Mouse (Mus musculus) bone marrow, adult 2 months (tissue): ENCODE data around the gene Syn3. TPM values are rescaled to one million over a fixed set of nuclear protein-coding genes. Genes with fewer than 3 reads are reported as not detected.

Experiments used
- H3K27ac ChIP-seq: fragments of 200-500 bp; 2 replicates; pipeline ENCODE4 v1.5.1; 2012; ENCODE audit warnings: low read depth, mild to moderate bottlenecking, control low read depth, inconsistent platforms, low read length; ENCODE audit not compliant: control insufficient read depth, poor library complexity, insufficient read depth
- H3K4me1 ChIP-seq: fragments of 200-500 bp; 2 replicates; pipeline ENCODE4 v1.6.1; 2011; ENCODE audit warnings: low read length; ENCODE audit not compliant: control insufficient read depth, insufficient read depth
- H3K4me3 ChIP-seq: fragments of 200-500 bp; replicated peaks from 2 replicates; pipeline ENCODE3; 2011; ENCODE audit warnings: mild to moderate bottlenecking, low read depth, low read length, control low read depth; ENCODE audit not compliant: control insufficient read depth
- CTCF ChIP-seq: fragments of 200-500 bp; IDR thresholded peaks from 2 replicates; pipeline ENCODE4 v1.5.1; 2011; ENCODE audit warnings: low read length, control low read depth; ENCODE audit not compliant: control insufficient read depth, insufficient read depth
- POLR2A ChIP-seq: fragments of 200-500 bp; IDR thresholded peaks from 2 replicates; pipeline ENCODE4 v1.6.1; 2011; ENCODE audit warnings: low read depth, mild to moderate bottlenecking, control low read depth, low read length, borderline replicate concordance; ENCODE audit not compliant: control insufficient read depth
- WGBS: fragments of 180-500 bp; shearing (Covaris S2); methylation state at CpG from one replicate; pipeline ENCODE4 v1.1.7; 2018; 5-methylcytosine and 5-hydroxymethylcytosine counted together
- polyA plus RNA-seq: library from polyadenylated mRNA; stranded (reverse); fragments of >200 nt; gene quantifications from 2 replicates; pipeline ENCODE4 v1.2.4, GENCODE M21; 2011; ENCODE audit warnings: low replicate concordance; ENCODE audit not compliant: missing spikeins, insufficient read depth, insufficient read length

The Syn3 gene
- polyA plus RNA-seq, 1 experiment, result 0.75 TPM

DNA sequence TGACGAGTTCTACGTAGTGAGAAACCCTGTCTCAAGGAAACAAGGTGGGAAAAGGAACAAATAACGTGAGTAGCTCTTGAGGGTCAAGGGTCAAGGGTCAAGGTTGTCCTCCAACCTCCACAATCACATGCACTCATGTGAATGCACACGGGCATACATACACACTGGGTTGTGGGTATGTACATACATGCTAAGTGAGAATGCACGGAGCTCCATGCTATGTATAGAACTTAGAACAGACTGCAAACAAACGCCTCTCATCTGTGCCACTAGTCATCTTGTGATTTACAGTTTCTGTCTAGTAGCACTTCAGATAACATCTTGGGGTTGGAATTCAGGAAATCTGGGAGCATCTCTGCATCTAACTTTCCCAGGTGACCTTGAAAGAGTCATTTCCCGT lies 253.3 kb downstream of the Syn3 start:
- Histone ChIP-seq H3K4me1 (no peaks in the 10 kb centered on the region), H3K4me3 (no peak overlapping the region), H3K27ac (no peak overlapping the region)
- 84% methylated on average over 7 of the region's 7 CpGs for WGBS
- no peak for TF ChIP-seq POLR2A

DNA sequence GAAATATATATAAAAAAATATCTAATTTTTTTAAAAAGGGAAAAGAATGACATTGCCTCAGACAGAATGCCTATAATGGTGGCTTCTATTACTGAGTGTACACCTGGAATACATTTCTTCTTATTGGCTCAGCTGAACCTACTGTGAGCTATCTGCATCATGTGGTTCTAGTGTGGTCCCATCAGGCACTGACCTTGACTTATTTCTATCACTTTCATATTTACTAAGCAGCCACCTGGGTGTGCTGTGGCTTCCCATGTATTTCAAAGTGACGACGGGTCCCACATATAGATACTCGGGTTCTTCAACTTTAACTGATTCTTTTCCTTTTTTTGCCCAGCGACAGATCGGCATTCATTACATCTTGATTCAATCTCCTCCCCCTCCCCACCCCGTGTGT lies 255.2 kb downstream of the Syn3 start:
- H3K27ac ChIP-seq, result no peak overlapping the region
- no peaks in the 10 kb centered on the region for H3K4me1 ChIP-seq
- H3K4me3 ChIP-seq, result no peak overlapping the region
- TF ChIP-seq POLR2A (no peak), CTCF (no peak)
- 79% methylated on average over 6 of the region's 6 CpGs for WGBS

DNA sequence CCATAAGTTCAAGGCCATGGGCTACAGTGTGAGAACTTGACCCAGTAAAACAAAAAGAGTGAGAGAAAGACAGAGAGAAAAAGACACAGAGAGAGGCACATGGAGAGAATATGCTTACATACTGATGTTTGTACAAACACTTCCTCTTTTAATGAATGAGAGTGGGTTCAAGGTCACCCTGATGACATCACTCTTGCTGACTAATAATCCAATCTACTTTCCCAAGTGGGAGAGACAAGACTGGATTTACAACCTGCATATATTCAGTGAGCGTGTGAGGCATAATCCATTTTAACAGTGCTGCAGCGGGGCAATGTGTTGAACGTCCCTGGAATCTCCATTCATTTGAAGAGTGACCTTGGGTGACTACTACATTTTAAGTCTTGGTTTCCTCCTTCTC lies 256.0 kb downstream of the Syn3 start:
- no peaks in the 10 kb centered on the region for H3K4me1 ChIP-seq
- 75% methylated on average over 3 of the region's 3 CpGs for WGBS
- TF ChIP-seq POLR2A (no peak), CTCF (no peak)

DNA sequence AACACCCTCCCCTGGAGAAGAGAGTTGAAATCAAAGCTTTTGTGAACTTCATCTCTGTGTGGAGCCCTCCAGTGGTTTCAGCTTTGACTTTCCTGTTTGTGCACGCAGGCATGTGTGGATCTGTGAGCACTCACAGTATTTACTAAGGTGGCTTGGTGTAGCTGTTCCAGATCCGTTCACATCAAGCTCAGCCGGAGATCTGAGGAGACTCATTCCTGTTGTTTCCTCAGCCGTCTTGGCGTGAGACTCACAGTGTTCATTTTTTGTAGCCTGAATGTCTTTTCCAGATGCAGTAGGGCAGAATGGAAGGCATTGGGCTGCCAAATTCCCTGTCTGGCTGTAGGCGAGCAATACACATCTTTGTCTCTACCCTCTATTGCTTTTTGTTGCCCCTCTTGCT lies 268.7 kb downstream of the Syn3 start:
- WGBS, result 81% methylated on average over 6 of the region's 6 CpGs
- Histone ChIP-seq H3K27ac (no peak overlapping the region), H3K4me3 (no peak overlapping the region), H3K4me1 (no peaks in the 10 kb centered on the region)
- TF ChIP-seq POLR2A (no peak), CTCF (no peak)

More for the DNA sequence above, 256.0 kb downstream of the Syn3 start:
- no peak overlapping the region for H3K4me3 ChIP-seq
- H3K27ac ChIP-seq, result no peak overlapping the region

DNA sequence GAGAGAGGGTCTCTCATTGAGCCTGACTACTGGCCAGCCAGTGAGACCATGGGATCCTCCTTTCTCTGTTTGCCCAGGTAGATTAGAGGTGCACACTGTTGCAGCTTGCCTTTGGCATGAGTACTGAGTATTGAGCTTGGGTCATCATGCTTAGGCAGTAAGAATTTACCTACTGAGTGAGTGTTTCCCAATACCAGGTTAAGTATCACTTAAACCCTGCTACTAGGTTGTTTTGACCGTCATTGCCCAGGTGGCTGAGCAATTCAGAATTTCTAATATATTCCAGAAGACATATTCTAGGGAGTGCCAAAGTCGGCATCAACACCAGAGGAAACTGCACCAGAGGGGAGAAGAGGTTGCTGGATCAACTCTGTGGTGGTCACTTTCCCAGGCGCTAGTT lies 273.2 kb downstream of the Syn3 start:
- no peak for TF ChIP-seq POLR2A
- TF ChIP-seq CTCF, result no peak
- no peak overlapping the region for H3K4me3 ChIP-seq
- no peak overlapping the region for H3K27ac ChIP-seq
- no peaks in the 10 kb centered on the region for H3K4me1 ChIP-seq
- WGBS, result 73% methylated on average over 3 of the region's 3 CpGs

DNA sequence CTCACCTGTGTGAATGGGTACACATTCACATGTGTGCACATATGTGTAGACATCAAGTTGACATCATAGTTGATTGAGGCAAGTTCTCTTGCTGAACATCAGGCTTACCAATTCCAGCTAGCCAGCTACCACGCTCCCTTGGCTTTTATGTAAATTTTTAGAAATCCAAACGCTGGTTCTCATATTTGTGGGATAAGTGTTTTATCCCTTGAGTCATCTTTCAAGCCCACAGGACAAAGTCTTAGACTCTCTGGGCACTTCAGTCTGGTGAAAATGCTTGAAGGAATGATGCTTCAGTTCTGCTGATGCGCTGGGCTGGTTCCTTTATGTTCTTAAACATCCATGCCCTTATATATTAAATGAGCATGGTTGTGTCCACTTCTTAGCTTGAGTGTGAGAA lies 279.7 kb downstream of the Syn3 start:
- 90% methylated on average over 3 of the region's 3 CpGs for WGBS
- no peak for TF ChIP-seq POLR2A
- TF ChIP-seq CTCF, result no peak

DNA sequence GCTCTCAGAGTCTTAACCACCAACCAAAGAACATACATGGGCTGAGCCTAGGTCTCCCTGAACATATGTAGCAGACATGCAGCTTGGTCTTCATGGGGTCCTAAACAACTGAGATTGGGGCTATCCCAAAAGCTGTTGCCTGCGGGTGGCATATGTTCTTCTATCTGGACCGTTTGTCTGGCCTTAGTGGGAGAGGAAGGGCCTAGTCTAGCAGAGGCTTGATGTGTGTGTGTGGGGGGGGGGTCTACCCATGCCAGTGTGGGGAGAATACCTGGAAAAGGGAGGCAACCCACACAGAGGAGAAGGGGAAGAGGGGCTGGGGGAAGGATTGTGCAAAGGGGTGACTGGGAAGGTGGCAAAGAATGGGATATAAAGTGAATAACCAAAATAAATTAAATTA lies 281.9 kb downstream of the Syn3 start:
- Histone ChIP-seq H3K4me1 (no peaks in the 10 kb centered on the region), H3K27ac (no peak overlapping the region), H3K4me3 (no peak overlapping the region)
- WGBS, result 76% methylated on average over 2 of the region's 2 CpGs
- TF ChIP-seq POLR2A, result no peak
- no peak for TF ChIP-seq CTCF

More for the DNA sequence above, 279.7 kb downstream of the Syn3 start:
- H3K4me1 ChIP-seq, result no peaks in the 10 kb centered on the region
- no peak overlapping the region for H3K4me3 ChIP-seq
- no peak overlapping the region for H3K27ac ChIP-seq

DNA sequence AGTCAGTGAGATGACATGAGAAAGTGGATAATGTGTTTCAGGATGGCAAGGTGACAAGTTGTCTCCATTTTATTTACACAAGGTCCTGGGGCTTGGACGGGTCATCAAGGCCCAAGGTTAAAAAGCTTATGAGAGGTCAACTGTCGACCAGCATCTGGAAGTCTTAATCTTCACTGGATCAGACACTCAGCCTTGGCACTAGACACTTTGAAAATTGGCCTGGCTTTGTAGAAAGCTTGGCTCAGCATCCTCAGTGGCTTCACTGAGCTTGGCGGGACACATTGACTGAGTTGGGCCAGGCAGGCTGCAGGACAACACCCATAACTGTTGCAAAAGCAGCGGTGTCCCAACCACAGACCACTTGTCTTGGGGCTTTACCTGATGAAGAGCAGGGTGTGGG lies 286.6 kb downstream of the Syn3 start:
- no peak overlapping the region for H3K4me3 ChIP-seq
- H3K27ac ChIP-seq, result no peak overlapping the region
- WGBS, result 81% methylated on average over 4 of the region's 4 CpGs
- no peaks in the 10 kb centered on the region for H3K4me1 ChIP-seq
- TF ChIP-seq CTCF (no peak), POLR2A (no peak)

DNA sequence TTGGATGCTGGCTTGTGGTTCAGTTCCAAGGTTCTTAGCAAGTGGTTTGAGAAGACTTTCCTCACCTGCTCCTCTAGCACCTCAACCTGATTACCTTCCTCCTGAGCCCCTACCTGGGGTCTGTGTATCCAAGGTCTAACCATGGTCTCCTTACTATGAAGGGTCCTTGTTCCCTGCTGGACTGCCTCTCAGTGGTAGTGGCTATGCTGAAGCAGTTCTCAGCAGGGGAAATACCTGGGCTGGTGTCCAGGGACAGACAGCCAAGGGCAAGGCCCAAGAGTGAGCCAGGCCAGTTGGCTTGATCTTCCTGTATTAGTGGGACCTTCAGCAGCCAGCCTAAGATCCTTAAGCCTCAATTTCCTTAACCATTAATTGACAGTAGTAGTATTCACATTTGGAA lies 294.8 kb downstream of the Syn3 start:
- TF ChIP-seq POLR2A (no peak), CTCF (no peak)
- Histone ChIP-seq H3K4me1 (no peaks in the 10 kb centered on the region), H3K27ac (no peak overlapping the region), H3K4me3 (no peak overlapping the region)

DNA sequence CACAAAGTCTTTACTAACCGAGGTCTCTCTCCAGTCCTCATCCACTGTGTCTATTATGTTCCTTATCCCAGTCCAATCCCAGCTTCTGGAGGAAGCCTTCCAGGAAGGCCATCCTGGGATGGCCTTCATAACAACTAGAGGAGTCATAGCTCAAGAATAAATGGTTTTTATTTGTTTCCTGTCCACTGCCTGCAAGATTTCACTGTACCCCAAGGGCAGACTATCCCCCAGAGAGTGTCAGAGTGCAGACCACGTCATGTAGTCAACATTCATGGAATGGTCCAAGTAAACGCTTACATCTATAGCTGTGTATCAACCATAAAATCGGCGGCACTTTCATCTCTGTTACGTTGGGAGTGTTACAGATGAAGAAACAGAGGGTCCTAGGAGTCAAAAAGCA lies 295.5 kb downstream of the Syn3 start:
- Histone ChIP-seq H3K27ac (no peak overlapping the region), H3K4me1 (no peaks in the 10 kb centered on the region), H3K4me3 (no peak overlapping the region)
- 76% methylated on average over 6 of the region's 6 CpGs for WGBS
- no peak for TF ChIP-seq POLR2A
- no peak for TF ChIP-seq CTCF
